Mouse (Mus musculus): ENCODE data around the gene Etl4. TPM values are rescaled to one million over a fixed set of nuclear protein-coding genes. Genes with fewer than 3 reads are reported as not detected.
A peak's percentile ranks its signal among the peaks of the same experiment; 100 is the strongest.

The Etl4 gene
- polyA plus RNA-seq, 1 experiment from 2014 or later, result 77.7 TPM

- no peak for TF ChIP-seq CTCF (IDR thresholded peaks at IDR 0.05)
- DNase-seq (ENCODE audit: low read depth, low spot score) (no peak), ATAC-seq (no peak)
- ChIA-PET CTCF (interaction anchor here (1.0 kb wide), 1 partner anchor 16 kb away, joined by 4 read pairs; no protein-coding TSS in a partner anchor), POLR2A (no interaction called here)
- no peaks in the 10 kb centered on the region for H3K27me3 ChIP-seq
- in situ Hi-C loops (cut with MboI; ENCODE audit: low pct_unique_long_range_greater_than_20kb), result no loop called here
Observed at GRCm38 (mm10) chr2:20489090-20489489, 579.5 kb downstream of the Etl4 start.

DNA sequence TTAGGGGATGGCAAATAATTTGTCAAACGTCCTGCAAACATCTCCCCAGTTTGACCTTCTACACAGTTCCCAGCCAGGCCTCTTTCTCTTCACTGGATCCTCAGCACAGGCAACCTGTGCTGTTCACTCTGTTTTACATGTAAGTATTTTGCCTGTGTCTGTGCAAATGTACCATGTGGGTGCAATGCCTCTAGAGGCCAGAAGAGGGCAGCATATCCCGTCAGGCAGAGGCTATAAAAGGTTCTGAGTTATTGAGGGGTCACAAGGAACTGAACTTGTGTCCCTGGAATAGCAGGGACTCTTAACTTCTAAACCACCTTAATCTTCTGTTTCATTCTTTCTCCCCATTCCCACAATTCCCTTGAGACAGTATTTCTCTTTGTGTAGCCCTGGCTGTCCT, 582.5 kb downstream of the Etl4 start:
- CTCF ChIA-PET, result no interaction called here
- POLR2A ChIA-PET, result interaction anchor here (0.6 kb wide), 1 partner anchor 244 kb away, joined by 4 read pairs; no protein-coding TSS in a partner anchor
- peak; percentile 30 for TF ChIP-seq CTCF (IDR thresholded peaks at IDR 0.05)
- no peaks in the 10 kb centered on the region for H3K27me3 ChIP-seq
- ATAC-seq (no peak), DNase-seq (ENCODE audit: low read depth, low spot score) (no peak)
- in situ Hi-C loops (cut with MboI; ENCODE audit: low pct_unique_long_range_greater_than_20kb), result loop anchor here (5.0 to 10.0 kb wide), 2 partner anchors 147 to 220 kb away; no protein-coding TSS in a partner anchor

- CTCF ChIA-PET, result no interaction called here
- in situ Hi-C loops (cut with MboI; ENCODE audit: low pct_unique_long_range_greater_than_20kb), result loop anchor here (5.0 to 10.0 kb wide), 2 partner anchors 149 to 222 kb away; no protein-coding TSS in a partner anchor
- DNase-seq (ENCODE audit: low read depth, low spot score), result no peak
- no peak for TF ChIP-seq CTCF (IDR thresholded peaks at IDR 0.05)
- no peaks in the 10 kb centered on the region for H3K27me3 ChIP-seq
- ATAC-seq, result no peak
- POLR2A ChIA-PET, result no interaction called here
Observed at GRCm38 (mm10) chr2:20493806-20494205, 584.2 kb downstream of the Etl4 start.

DNA sequence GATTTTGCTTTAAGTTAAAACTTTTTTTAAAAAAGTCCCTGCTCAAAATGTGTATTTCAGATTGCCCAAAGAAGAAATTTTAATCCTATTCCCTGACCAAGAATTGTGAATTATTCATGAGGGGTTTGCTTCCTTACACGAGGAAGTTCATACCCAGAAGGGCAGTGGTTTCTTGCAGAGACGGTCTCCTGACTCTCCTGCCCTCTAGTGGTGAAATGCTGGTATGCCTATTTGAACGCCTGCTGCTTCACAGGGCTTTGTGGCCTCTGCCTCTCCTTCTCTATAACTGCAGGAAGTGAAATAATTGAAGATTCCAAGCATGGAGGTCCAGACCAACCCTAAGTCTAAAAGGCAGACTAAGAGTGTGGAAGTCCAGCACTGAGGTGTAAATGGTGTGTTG, 585.1 kb downstream of the Etl4 start:
- no peaks in the 10 kb centered on the region for H3K27me3 ChIP-seq
- TF ChIP-seq CTCF (IDR thresholded peaks at IDR 0.05), result peak; percentile 87
- ChIA-PET CTCF (interaction anchor here (0.6 to 1.5 kb wide), 8 partner anchors 8 to 205 kb away, joined by 3 to 5 read pairs (median 3); no protein-coding TSS in a partner anchor), POLR2A (no interaction called here)
- in situ Hi-C loops (cut with MboI; ENCODE audit: low pct_unique_long_range_greater_than_20kb), result loop anchor here (5.0 to 10.0 kb wide), 2 partner anchors 150 to 222 kb away; no protein-coding TSS in a partner anchor
- ATAC-seq, result no peak
- peak; percentile 38 for DNase-seq (ENCODE audit: low read depth, low spot score)

DNA sequence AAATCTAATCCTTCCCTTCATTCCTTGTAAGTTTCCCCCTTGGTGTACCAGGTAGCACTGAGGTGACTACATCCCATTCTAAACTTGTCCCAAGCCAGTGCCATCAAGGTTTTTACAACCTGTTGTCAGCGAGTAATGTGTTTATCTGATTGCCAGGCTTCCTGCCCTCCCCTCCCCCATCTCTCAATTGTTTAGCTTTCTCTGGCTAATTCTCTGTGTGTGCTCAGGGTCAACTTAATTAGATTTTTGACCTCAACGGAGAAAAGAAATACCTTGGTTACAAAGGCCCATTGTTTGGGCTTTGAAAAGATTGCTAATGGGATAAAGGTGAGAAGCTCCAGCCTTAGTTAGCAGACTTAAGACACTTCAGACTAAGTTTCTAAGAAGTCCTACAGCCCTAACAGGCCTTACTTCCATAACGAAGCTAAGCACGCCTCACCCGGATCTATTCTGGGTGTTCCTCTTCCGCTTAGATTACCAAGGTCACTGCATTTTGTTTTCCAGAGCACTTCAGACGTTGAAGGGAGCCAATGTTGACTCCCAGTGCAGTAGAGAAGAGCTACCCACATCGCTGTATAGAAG, 586.7 kb downstream of the Etl4 start:
- TF ChIP-seq CTCF (IDR thresholded peaks at IDR 0.05), result no peak
- CTCF ChIA-PET, result interaction anchor here (1.1 to 1.8 kb wide), 4 partner anchors 10 to 220 kb away, joined by 3 to 7 read pairs (median 4); no protein-coding TSS in a partner anchor
- no peaks in the 10 kb centered on the region for H3K27me3 ChIP-seq
- POLR2A ChIA-PET, result no interaction called here
- DNase-seq (ENCODE audit: low read depth, low spot score) (no peak), ATAC-seq (no peak)
- in situ Hi-C loops (cut with MboI; ENCODE audit: low pct_unique_long_range_greater_than_20kb), result loop anchor here (10.0 kb wide), 1 partner anchor 152 kb away; no protein-coding TSS in a partner anchor

DNA sequence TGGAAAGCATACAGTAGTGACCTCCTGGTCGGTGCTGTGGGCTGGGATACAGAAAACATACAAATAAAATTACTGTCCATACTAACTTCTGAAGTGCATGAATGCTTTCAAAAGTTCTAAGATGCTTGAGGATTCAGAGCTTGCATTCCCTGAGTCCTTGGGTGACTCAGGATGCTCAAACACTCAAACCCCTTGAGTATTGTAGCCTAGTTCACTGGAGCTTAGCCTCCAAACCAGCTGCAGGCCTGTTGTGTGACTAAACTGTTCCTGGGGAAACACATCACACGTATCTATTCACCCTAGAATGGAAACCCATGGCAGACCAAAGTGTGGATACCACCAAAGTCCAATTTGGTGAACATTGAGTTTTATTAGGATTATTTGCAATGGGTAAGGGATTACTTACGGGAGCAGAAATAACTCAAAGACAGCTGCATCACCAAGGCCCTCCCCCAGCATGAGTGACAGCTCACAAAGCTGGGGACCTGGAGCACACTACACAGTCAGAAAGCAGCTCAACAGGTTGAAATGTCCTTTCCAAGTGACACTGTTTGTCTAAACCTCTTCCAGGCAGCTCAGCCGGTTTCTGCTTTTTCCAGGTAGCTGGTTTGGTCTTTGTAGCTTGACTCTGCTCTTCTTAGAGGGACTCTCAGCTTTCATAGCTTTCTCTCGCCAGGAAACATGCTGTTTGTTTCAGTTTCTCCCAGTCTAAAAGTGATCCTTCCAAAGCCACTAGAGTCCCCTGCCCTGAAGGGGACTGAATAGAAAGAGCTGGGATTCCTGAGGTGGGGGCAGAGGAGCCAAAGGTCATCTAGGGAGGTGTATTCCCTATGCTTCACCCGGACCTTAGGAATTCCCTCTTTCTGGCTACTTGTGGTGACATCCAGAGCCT, 598.5 kb downstream of the Etl4 start:
- ChIA-PET CTCF (interaction anchor here (0.6 to 1.1 kb wide), 3 partner anchors 43 to 232 kb away, joined by 3 read pairs; no protein-coding TSS in a partner anchor), POLR2A (interaction anchor here (1.6 kb wide), 1 partner anchor 11 kb away, joined by 6 read pairs; no protein-coding TSS in a partner anchor)
- peak; percentile 95 for ATAC-seq
- peak; percentile 77 for DNase-seq (ENCODE audit: low read depth, low spot score)
- H3K27me3 ChIP-seq, result no peaks in the 10 kb centered on the region
- no peak for TF ChIP-seq CTCF (IDR thresholded peaks at IDR 0.05)
- in situ Hi-C loops (cut with MboI; ENCODE audit: low pct_unique_long_range_greater_than_20kb), result no loop called here

- DNase-seq (ENCODE audit: low read depth, low spot score) (no peak), ATAC-seq (no peak)
- in situ Hi-C loops (cut with MboI; ENCODE audit: low pct_unique_long_range_greater_than_20kb), result no loop called here
- POLR2A ChIA-PET, result no interaction called here
- TF ChIP-seq CTCF (IDR thresholded peaks at IDR 0.05), result no peak
- CTCF ChIA-PET, result interaction anchor here (1.1 kb wide), 1 partner anchor 64 kb away, joined by 3 read pairs; no protein-coding TSS in a partner anchor
- no peaks in the 10 kb centered on the region for H3K27me3 ChIP-seq
Observed at GRCm38 (mm10) chr2:20508724-20509052, 599.1 kb downstream of the Etl4 start.

DNA sequence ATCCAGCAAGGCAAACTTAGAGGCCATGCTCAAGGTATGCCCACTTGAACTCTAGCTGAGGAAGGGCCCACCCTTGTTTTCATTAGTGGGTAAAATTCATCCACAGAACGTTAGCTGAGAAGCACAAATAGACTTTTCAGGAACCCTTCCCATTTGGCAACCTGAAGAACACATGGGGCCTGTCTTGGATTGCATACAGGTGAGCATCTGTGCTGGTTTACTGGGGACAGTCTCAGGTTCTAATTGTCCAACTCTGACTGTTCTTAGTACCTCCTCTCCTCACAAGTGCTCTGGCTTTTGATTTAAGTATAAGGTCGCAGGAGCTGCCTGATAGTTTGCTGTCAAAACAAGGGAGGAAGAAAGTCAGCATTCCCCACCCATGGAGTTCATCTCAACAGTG, 600.5 kb downstream of the Etl4 start:
- TF ChIP-seq CTCF (IDR thresholded peaks at IDR 0.05), result no peak

GRCm38 (mm10) chr2:20516270-20516865, 606.8 kb downstream of the Etl4 start:
- ChIA-PET CTCF (no interaction called here), POLR2A (no interaction called here)
- DNase-seq (ENCODE audit: low read depth, low spot score) (no peak), ATAC-seq (no peak)
- TF ChIP-seq CTCF (IDR thresholded peaks at IDR 0.05), result no peak
- in situ Hi-C loops (cut with MboI; ENCODE audit: low pct_unique_long_range_greater_than_20kb), result loop anchor here (5.0 kb wide), 1 partner anchor 161 kb away; no protein-coding TSS in a partner anchor
- no peaks in the 10 kb centered on the region for H3K27me3 ChIP-seq

More for the DNA sequence above, 600.5 kb downstream of the Etl4 start:
- DNase-seq (ENCODE audit: low read depth, low spot score) (no peak), ATAC-seq (no peak)
- in situ Hi-C loops (cut with MboI; ENCODE audit: low pct_unique_long_range_greater_than_20kb), result no loop called here
- POLR2A ChIA-PET, result no interaction called here
- H3K27me3 ChIP-seq, result no peaks in the 10 kb centered on the region
- CTCF ChIA-PET, result interaction anchor here (1.2 kb wide), 1 partner anchor 153 kb away, joined by 3 read pairs; no protein-coding TSS in a partner anchor

GRCm38 (mm10) chr2:20517853-20518252, 608.3 kb downstream of the Etl4 start:
- POLR2A ChIA-PET, result no interaction called here
- CTCF ChIA-PET, result interaction anchor here (1.5 to 1.6 kb wide), 2 partner anchors 10 to 12 kb away, joined by 5 to 6 read pairs; no protein-coding TSS in a partner anchor
- in situ Hi-C loops (cut with MboI; ENCODE audit: low pct_unique_long_range_greater_than_20kb), result loop anchor here (5.0 kb wide), 1 partner anchor 159 kb away; no protein-coding TSS in a partner anchor

More at GRCm38 (mm10) chr2:20517853-20518252, 608.3 kb downstream of the Etl4 start:
- DNase-seq (ENCODE audit: low read depth, low spot score), result no peak
- no peak for ATAC-seq
- no peak for TF ChIP-seq CTCF (IDR thresholded peaks at IDR 0.05)
- no peaks in the 10 kb centered on the region for H3K27me3 ChIP-seq

All from Patski (cell line).